ENCODE assay signal across 12 mouse cellular contexts in genomic region chr1:89207306-89207705, GRCm38 (mm10).
DNase-seq lines count a peak whose midpoint lies in the region; ATAC-seq and TF ChIP-seq lines count a peak whose summit lies in the region.
"Had no signal": no experiment of that assay in that cellular context is flagged by ENCODE, and none has a peak within 500 bp of the region (broad histone marks: within the 10 kb centered on the region; RNA-seq: fewer than 3 reads in every experiment).

No protein-coding gene starts in this region.

- TF ChIP-seq CTCF in left cerebral cortex, adult 2 months (IDR thresholded peaks at IDR 0.05): peak; percentile 63
- TF ChIP-seq CTCF in cortical plate, adult 2 months (IDR thresholded peaks at IDR 0.05; ENCODE audit: extremely low read depth, insufficient read depth, low read length): peak; percentile 38

- no peak overlapping the region for H3K27ac ChIP-seq in left cerebral cortex, adult 2 months
- no peak overlapping the region for H3K27ac ChIP-seq in cortical plate, adult 2 months (ENCODE audit: insufficient read depth, low read length)
- H3K27ac ChIP-seq: embryonic facial prominence, embryonic 13.5 days had no signal

- no peak for TF ChIP-seq POLR2A in cortical plate, adult 2 months (IDR thresholded peaks at IDR 0.05; ENCODE audit: extremely low read depth, insufficient read depth, low read length)

- no peaks in the 10 kb centered on the region; the same call in 1 of the 2 replicates for H3K4me1 ChIP-seq in cortical plate, adult 2 months (ENCODE audit: control insufficient read depth, insufficient read depth, low read length)

- 0 out of 2 replicates have a peak, but pooled peaks have one; percentile 59 for ATAC-seq in frontal cortex, adult (ENCODE audit: low TSS enrichment)
- no peak for ATAC-seq in CD4-positive, CD25-positive, alpha-beta regulatory T cell, adult 4 months
- no peak for ATAC-seq in activated CD4-positive, CD25-positive, alpha-beta regulatory T cell, adult 4 months

- H3K4me3 ChIP-seq in left cerebral cortex, adult 2 months: no peak overlapping the region
- no peak overlapping the region for H3K4me3 ChIP-seq in cortical plate, adult 2 months (ENCODE audit: insufficient read depth, low read length)
- H3K4me3 ChIP-seq: embryonic facial prominence, embryonic 13.5 days had no signal

- intact Hi-C loops in left cerebral cortex, adult 2 months (cut with DNase I): no loop called here

- DNase-seq in frontal cortex, postnatal 36 days (ENCODE audit: low spot score in 2 of 2): no peak
- peak in 1 of 2 experiments; percentile 36 for DNase-seq in left cerebral cortex, adult 2 months (ENCODE audit: extremely low spot score in 1 of 2, low spot score in 2 of 2)
- no peak for DNase-seq in left cerebral cortex, adult 8-10 months (ENCODE audit: low spot score in 2 of 2)
- DNase-seq in ES-CJ7 (ENCODE audit: low read depth, low spot score): peak; percentile 58
- DNase-seq: adrenal gland, postnatal 25 days; gastrocnemius, postnatal 14 days; heart, postnatal 36 days had no signal
